Mouse (Mus musculus): ENCODE results near the gene Opa3.

The Opa3 gene

DNA sequence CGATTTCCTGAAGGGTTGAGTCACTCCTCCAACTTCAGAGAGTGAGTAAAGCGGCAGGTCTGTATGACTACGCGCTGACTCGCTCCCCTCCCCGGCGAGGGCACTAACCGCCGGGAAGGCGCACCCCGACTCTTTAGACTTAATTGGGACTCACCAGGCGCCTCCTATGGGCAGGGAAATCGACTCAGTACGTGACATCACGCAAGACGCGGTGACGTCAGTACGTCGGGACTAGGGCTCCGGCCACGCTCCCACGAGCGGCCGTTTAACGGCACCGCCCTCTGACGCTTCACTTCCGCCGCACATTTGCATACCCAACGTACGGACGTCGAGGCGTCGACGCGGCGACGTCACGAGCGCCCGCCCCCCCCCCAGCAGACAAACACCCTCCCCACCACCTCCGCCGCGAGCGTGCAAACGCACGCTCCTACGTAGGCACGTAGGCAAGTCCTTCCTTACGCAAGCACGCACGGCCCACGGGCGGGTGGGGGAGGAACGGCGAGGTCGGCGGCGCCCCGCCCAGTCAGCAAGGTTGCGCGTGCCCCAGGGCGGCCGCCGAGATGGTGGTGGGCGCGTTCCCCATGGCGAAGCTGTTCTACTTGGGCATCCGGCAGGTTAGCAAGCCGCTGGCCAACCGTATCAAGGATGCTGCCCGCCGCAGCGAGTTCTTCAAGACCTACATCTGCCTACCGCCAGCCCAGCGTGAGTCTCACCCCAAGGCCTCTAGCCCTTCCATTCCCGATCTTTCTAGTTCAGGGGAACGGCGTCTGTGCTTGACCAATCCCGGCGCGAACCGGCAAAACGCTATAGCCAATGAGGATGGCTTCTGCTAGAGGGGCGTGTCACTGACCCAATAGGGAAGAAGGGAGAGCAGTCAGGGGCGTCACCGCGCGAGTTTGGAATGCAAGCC is at the start of gene Opa3:
Opa3 (plus strand) TSS at position 452 of the 910 bp plus-strand sequence.
- DNase-seq, result peak; percentile 100

DNA sequence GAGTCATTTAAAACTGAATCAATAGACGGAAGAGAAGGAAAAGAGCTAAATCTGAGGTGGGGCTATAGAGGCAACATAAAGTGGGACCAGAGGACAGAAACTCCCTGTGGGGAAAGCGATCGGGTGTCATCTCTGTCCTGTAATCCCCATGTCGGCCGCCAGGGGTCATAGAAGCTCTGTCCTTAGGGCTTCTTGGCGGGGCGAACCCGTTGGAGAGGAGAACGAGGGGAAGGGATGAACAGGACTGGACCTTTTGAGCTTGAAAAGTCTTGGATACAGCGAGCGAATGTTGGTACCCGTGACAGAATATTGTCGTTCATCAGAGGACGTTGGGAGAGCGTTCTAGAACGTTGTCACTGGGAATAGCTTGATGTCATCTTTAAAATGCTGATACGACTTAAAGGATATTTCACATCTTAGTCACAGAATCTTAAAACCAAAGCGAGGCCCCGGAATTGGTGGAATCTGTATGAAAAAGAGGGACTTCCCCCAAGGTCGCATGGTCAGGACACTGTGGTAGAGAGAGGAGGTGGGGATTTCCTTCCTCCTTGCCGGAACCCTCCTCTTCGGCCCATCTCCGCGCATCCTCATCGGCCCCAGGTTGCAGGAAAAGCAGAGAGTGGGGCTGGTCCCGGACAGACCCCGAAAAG is 49.6 kb upstream of the Opa3 start:
- DNase-seq, result peak; percentile 81

DNA sequence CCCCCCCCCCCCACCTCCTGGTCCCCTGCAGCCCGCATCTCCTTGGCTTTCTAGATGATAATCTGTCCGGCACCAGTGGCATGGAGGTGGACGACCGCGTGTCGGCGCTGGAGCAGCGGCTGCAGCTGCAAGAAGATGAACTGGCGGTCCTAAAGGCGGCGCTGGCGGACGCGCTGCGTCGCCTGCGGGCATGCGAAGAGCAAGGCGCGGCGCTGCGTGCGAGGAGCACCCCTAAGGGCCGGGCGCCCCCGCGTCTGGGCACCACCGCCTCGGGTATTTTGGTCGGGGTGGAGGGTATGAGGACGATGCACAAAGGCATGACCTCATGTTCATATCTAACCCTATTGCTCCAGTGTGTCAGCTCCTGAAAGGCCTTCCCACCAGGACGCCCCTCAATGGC is 49.0 kb upstream of the Opa3 start:
- peak; percentile 90 for DNase-seq

DNA sequence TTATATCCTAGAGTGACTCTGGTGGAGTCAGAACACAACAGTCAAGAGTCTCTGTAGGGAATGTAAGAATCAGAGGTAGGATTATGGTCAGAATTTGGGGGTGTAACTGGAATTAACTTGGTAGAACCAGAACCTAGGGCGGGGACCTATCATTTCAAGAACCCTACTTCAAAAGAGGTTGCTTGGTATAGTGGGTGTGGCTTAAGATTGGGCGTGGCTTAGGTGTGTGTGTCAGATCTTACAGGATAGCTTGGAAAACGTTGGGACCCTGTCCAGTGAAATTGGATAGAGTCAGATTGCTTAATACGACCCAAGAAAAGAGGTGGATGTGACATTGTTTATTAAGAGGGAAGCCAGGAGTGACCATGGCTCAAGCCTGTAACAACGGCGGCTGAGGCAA is 48.2 kb upstream of the Opa3 start:
- DNase-seq, result no peak

DNA sequence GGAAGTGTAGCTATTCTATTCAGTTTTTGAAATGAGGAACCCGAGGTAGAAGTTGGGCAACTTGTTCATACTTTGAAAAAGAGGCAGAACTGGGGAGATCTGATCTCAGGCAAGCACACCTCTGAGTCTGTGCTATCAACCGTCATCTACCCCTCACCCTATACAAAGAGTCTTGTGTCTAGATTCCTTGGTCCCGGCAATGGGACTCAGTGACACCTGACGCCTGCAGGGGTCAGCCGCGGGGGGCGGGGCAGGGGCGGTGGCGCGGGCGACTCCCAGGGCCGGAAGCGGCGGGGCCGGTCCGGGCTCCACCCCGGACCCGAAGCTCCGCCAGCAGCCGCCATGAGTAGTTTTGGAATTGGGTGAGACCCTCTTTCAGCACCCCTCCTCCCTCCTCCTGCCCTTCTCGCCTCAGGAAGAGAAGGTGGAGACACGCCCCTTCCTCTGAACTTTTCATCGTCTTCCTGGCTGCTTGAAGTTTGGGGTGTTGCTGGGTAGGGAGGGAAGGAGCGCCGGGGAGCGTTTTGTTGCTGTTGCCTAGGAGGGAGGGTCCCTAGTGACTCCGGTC is 47.2 kb upstream of the Opa3 start:
- peak; percentile 79 for DNase-seq

DNA sequence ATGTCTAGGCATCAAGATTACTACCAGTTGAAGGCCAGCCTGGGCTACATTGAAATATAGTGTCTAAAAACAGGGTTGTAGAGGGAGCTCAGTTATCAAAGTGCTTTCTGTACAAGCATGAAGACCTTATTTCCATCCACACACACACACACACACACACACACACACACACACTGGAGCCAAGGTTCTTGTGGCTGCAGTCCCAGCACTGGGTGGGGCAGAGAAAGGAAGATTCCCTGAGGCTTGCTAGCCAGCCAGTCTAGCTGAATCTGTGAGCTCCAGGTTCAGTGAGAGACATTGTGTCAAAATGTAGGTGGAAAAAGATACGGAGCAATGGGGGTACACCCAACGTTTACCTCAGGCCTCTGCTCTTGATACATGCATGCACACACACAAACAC is 43.9 kb upstream of the Opa3 start:
- no peak for DNase-seq

DNA sequence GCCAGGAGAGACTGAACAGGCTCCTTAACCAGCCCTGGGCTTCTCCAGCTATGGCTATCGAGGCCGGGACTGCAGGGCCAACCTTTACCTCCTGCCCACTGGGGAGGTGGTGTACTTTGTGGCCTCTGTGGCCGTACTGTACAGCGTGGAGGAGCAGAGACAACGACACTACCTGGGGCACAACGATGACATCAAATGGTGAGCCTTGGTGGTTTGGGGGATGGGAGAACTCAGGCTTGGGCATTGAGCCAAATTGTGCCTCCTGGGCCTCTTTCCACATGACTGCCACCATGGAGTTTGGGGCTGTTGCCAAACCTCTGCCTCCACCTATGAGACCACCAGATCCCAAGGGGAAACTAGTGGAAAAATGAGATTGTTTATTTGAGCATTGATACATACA is 43.4 kb upstream of the Opa3 start:
- no peak for DNase-seq

DNA sequence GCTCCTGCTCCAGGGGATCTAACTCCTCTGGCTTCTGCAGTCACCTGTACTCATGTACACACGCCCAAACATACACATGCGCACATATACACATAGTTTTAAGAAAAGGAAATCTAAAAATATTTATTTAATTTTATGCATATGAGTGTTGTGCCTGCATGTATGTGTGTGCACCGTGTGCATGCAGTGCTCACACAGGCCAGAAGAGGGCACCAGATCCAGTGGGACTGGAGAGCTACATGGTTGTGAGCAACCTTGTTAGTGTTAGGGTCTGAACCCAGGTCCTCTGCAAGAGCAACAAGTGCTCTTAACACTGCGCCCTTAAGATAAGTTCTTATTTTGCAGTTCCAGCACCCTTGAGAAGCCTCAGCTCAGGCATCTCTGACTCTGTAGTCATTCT is 33.5 kb upstream of the Opa3 start:
- no peak for DNase-seq

DNA sequence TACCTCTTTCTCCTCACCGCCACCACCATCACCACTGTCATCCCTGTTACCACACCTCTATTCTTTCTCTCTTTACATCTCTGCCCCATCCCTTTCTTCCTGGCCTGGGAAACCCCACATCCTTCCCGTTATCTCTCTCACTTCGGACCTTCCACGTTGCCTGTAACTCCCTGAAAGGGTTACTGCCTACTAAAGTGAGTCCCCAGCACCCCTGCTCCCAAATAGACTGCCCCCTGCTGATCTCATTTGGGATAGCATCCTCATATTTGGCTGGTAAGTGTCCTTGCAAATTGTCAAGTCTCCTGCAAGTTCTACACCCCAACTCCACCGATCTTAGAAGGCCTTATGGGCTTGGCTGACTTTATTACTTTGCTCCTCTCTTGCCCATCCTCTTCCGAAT is 31.5 kb upstream of the Opa3 start:
- peak; percentile 30 for DNase-seq

DNA sequence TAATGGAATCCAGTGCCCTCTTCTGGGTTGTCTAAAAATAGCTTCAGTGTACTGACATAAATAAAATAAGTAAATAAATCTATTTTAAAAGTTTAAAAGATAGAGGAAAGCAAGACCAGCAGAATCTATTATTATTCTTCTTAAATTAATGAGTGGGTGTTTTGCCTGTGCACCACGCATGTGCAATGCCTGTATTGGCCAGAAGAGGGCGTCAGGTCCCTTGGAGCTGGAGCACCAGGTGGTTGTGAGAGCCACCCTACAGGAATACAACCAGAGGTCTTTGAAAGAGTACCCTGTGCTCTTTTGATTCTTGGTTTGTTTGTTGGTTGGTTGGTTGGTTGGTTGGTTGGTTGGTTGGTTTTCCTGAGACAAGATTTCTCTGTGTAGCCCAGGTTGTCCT is 30.1 kb upstream of the Opa3 start:
- no peak for DNase-seq

DNA sequence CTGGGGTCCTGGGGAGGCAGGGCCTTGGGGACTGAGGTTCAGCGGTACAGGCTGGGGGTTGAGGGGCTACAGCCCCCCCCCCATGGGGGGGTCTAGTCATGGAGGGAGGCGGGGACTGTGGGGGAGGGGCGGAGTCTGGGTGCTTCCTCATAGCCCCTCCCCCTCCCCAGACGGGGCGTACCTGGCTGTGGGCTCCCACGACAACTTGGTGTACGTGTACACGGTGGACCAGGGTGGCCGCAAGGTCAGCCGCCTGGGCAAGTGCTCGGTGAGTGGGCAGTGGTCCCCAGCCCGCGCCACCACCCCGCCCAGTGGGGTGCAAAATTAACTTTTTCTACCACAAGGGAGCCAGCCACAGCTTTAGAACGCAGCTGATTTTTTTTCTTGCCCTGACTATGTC is 26.5 kb upstream of the Opa3 start:
- DNase-seq, result no peak

DNA sequence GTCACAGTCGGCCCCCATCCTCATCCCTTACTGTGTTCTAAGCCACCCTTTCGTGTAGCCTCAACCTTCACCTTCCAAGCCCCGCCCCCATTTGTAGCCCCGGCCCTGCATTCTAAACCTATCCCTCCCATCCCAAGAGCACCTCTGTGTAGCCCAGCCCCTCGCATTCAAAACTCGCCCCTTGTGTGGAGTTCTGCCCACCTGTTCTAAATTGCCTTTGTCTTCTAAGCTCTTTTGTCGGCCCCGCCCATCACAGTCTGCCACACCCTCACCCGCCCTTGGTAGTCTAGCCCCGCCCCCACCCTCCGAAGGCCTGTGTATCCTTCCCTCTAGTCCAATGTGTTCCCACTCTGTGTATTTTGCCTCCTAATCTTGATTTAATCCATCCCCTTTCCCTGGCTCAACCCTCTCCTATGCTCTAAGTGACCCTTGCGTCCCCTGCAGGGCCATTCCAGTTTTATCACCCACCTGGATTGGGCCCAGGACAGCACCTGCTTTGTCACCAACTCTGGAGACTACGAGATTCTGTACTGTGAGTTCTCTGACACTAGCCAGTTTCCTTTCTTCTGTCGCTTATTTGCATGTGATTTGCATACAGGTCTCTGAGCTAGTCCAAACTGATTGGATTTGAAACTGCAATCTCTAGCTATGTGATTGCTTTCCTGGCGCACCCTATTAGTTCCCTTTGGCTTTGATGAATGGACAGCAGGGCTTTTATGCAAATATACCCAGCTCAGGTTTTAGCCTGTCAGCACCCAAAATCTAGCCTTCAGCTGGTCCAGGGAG is 25.9 kb upstream of the Opa3 start:
- no peak for DNase-seq

DNA sequence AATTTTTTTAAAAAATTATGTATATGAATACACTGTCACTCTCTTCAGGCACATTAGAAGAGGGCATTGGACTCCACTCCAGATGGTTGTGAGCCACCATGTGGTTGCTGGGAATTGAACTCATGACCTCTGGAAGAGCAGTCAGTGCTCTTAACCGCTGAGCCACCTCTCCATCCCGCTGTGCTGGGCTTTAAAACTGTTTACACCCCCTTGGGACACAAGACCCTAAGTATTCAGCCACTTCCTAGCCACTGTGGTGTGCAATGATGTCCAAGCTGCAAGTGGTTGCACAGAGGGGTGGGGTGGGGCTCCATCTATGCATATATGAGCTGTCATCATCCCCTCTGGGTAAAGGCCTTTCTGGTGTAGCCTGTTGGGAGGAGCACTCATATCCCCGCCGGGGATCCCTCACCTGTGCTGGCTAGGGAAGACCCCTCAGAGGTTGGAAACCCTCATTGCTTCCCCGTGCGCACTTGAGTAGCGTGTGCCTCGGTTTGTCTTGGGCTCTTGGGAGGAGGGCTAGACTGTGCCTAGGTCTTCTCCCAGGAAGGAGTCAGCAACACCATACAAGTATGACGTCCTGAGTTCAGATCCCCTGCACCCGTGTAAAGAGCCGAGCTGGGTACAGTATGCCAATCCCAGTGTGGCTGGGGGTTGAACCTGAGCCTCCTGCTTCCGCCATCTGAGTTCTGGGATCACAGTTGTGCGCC is 19.8 kb upstream of the Opa3 start:
- DNase-seq, result no peak

DNA sequence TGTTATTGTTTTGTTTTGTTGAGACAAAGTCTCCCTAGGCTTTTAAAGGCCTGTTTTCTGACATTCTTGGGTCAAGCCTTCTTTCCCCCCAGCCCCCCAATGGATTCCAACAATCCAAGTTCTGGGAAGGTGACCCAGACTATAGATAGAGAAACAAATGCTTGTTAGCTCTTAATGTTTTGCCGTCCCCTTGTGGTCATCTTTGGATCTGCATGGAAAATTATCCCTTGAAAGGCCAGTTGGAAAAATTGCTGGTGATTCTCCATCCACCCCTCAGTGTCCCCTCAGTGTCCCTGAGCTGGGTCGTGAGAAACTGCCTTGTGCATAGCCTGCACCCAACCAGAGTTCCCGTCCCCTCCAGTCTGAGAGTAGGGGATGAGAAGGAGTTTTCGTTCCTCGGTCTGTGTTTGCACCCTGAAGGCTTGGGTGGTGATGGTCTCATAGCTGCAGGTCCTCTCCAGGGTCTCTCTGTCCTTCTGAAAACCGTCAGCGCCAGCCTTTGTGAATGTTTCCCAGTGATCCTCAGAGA is 19.1 kb upstream of the Opa3 start:
- peak; percentile 67 for DNase-seq

DNA sequence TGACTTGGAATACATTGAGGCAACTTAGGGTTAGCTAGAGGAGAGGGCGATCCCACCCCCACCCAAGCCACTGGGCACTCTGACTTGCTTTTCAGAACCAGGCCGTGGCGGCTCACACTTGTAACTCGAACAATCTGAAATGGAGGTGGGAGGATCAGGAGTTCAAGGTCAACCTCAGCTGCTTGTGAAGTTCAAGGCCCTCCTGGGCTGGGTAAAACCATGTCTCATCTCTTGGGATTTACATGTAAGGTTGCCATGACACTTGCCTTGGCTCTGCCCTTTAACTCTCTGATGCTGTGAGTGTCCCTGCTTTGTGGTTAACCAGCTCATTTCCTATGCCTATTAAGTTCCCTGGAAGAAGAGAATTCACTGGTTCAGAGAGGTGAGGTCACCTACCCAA is 18.6 kb upstream of the Opa3 start:
- DNase-seq, result no peak

DNA sequence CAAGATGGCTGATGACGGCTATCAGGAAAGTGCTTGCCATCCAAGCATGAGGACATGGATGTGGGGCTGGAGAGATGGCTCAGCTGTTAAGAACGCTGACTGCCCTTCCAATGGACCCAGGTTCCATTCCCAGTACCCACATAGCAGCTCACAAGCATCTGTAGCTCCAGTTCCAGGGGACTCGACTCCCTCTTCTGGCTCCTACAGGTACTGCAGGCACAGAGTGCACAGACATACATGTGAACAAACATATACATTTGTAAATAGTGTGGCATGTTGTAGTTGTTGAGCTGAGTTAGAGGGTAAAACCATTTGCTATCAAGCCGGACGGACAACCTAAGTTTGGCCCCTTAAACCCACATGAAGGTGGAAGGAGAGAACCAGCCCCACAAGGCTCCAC is 18.1 kb upstream of the Opa3 start:
- DNase-seq, result no peak

DNA sequence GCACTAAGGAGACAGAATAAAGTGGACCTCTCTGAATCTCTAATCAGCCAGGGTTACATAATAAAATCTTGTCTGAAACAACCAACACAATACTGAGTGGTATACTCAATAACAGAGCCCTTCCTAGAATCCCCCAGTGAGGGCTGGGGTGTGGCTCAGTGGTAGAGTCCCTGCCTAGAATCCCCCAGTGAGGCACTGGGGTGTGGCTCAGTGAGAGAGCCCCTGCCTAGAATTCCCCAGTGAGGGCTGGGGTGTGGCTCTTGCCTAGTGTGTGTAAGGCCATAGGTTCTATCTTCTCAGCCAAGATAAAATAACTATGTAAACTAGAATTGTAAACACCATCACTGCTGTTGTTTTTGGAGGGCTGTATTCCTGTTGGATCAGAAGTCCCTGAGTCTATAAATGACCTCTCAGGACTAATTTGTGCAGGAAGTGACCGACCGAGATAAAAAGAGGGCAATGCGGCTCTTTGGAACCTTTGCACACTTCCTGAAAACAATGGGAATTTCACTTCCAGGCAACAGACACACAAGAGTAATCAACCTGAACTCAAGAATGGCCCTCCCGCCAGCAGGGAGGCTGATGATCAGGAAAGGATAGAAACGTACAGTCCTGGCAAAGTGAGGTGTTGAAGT is 17.0 kb upstream of the Opa3 start:
- DNase-seq, result no peak

DNA sequence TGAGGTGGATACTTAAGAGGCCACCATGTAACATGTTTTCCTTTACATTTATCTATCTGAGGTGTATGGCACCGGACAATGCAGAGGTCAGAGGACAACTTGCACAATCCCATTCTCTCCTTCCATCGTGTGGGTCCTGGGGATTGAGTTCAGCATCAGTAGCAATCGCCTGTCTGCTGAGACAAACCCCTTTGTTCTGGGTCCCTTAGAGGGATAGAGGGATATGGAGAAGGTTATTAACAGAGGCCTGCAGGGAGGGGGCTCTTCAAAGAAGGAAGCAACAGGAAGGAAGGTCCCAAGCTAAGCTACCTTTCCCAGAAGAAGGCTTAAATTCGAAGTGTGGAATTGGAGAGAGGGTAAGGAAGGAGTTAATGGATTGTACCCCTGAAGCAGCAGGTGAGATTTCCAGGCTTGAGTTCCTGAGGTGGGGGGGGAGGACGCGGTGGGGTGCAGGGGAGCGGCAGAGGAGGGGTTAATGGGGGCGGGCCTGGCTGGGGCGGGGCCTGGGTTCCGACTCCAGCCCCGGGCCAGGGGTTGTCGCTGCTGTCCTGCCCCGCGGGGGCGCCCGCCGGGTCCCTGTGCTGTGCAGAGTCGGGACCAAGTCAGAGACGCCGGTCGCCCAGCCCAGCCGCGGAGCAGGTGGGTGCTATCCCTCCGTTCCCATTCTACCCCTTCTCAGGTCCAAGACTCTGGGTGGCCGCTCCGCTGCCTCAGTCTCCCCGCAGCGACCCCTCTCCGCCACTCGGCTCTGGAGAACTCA is 16.0 kb upstream of the Opa3 start, which contains the start of gene Gpr4:
Gpr4 (plus strand) TSS at position 543 of the 760 bp plus-strand sequence.
- peak; percentile 76 for DNase-seq

DNA sequence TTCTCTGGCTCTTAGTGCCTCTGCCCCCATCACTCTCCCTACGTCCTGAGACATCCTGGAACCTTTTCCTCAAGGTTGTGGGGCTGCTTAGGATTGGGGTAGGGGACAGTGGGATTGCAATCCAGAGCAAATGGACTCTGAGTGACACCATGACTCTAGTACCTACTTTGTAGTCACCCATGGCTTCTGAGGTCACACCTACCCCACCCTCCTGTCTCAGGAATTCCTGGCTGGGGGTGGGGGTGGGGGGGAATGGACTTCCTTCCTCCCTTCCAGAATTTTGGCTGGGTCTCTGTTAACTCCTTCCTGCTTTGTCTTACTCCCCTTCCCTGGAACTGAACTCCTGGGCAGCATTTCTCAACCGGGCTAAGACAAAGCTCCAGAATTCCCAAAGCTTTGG is 14.7 kb upstream of the Opa3 start:
- DNase-seq, result no peak

DNA sequence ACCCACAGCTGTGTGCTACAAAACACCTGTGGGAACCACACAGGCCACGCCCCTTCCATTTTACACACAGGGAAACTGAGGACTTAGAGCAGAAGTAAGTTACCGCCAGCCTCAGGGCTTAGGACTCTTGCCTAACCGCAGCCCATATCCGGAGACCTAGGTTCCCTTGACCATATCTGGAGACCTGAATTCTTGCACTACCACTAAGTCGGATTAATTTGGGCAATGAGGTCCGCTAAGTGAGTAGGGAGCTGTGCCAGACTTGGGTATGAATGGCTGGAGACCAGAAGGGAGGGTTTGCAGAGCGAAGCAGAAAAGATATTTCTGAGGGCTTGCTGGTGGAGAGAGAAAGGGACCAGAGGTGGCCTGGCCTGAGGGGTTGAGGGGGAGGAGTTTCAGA is 13.8 kb upstream of the Opa3 start:
- DNase-seq, result no peak

DNA sequence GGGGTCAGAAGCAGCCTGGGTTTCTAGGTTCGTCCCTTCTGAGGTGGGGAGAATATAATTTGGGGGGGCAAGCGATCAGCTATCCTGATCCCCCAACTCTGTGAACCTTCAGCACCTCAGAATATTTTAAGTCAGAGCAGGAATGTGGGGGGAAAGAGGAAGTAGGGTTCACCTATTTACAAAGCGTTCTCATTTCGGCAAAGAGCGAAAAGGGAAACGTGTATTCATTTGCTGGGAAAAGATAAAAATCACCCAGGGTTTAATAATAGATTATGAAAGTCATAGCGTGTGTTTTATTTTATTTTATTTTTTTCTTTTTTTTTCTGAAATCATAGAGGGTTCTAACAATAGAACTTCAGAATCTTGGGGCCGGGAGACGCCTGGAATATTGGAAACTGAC is 13.2 kb upstream of the Opa3 start:
- no peak for DNase-seq
